Mouse (Mus musculus) NIH3T3 (cell line): ENCODE measurements around the gene Klf12.

ENCODE experiments used
- DNase-seq: peaks from one replicate; pipeline ENCODE4 v3.0.0-alpha.2; 2012; ENCODE audit warnings: low read depth

Klf12 gene

DNA sequence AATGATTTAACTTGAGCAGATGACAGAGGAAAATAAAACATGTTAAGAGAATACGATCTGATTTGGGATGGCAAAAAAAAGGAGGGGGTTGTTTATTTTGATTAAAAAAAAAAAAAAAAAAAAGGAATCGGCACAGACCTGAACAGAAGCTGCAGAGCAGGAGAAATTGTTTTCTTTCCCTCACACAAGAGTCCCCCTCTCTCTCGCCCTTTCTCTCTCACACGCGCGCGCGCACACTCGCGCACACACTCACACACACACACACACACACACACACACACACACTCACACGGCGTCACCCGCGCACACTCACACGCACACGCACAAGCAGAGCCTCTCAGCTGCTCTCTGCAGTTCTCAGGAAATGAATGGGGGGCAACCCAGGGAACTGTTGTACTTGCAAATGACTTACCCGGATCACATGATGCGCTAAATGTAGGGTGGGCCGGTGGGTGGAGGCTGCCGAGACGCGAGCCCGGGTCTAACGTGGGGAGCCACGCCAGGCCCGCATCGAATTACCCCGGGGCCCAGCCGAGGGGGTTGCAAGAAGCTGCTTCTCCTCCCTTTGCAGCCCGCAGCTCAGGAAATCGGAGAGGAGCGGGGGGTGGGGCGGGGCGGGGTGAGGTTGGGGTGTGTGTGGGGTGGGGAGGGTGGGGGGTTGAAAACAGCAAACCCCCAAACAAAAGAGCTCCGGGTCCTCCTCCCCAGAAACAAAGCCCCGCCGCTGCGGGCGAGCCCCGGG is at the start of gene Klf12:
TSS of gene Klf12 (minus strand) at position 561 of the 742 bp plus-strand sequence.
- DNase-seq: peak; percentile 80

DNA sequence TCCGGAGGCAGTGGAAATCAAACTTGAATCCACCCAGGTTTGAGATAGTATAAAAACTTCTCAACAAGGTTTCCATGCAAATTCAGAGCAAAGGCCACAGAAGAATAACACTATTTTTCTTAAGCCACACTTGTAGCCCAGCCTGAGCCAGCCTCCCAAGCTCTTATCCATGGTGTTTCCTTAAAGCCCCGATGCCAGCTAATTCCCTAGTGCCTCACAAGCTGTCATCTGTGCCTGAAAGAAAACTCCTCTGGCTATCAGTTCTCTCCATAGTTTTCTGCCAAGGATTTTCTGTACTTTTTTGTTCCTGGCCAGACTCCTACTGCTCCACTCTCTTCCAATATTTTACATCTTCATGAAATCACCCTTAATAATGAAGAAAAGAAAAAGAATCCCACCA is 48.9 kb upstream of the Klf12 start:
- no peak for DNase-seq

DNA sequence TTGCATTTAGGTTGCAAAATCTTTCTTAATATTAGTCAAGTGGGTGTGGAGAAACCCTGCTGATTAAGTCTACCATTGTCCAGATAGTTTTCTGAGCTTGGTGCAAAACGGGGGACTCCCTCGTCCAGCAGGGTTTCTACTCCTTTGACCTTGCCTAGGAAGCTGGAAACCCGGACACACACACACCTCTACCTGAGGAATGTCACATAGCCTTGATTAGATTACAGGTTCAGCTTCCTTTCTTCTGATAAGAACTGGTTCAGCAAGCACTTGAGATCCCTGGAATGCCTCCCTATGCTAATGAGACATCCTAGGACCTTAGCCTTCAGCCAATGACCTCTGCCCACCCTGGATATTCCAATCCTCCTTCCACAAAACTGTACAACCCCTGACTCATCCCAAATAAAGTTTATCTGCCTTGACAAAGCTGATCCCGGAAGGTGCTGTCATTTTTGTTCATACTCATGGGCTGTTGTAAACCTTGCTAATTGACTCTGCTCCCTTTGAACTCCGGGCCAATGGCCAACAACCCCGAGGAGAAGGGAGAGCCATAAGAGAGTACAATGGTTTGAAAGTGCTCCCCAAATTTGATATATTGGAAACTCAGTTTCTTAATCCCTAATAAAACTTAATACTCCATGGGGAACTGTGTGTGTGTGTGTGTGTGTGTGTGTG is 44.3 kb upstream of the Klf12 start:
- no peak for DNase-seq

DNA sequence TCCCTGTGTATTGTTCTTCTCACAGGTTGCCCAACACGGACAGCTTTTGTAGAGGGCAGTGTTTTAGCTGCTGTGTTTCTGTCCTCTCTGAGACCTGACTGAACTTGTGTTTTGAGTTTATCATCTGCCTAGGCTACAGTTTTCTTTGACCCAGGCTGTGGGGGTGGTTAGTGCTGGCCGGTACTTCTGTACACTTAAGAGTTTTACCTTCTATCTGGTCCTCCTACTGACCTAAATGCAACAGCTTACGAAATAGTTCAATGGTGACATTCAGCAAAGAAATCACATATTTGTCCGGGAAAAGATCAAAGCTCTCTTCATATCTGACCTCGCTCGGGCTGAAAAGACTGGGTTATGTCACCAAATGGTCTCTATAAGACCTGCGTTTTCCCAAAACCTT is 39.8 kb upstream of the Klf12 start:
- DNase-seq: no peak

DNA sequence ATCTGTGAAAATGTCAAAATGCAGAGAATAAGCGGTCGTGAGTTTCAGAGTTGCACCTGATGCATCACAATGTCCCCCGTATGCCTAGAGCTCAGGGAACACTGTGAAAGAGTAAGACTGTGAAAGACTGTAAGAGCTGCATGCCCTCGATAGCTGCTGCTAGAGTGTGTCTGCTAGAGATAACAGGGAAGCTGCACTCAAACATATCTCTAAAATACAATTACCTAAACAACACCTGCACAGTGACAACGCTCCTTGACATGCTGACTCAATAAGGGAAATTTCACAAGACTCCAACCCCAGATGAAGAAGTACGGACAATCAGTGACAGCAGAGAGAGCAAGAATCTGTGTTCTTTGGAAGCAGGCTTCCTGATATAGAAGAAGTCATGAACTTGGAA is 37.5 kb upstream of the Klf12 start:
- no peak for DNase-seq

DNA sequence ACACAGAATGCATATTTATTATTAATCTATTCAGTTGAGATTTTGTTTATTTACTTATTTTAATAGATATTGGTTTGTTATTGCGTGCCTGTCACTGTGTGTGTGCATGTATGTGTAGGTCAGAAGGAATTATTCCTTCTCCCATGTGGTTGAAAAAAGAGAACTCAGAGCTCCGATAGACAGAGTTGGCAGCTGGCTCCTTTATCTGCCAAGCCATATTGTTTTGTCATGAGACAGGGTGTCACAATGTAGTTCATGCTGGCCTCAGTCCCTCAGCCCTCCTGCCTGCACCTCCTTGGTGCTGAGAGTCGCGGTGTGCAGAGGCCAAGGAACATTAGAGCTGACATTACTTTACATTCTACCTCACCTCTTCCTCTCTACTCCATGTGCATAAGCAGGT is 32.3 kb upstream of the Klf12 start:
- no peak for DNase-seq

DNA sequence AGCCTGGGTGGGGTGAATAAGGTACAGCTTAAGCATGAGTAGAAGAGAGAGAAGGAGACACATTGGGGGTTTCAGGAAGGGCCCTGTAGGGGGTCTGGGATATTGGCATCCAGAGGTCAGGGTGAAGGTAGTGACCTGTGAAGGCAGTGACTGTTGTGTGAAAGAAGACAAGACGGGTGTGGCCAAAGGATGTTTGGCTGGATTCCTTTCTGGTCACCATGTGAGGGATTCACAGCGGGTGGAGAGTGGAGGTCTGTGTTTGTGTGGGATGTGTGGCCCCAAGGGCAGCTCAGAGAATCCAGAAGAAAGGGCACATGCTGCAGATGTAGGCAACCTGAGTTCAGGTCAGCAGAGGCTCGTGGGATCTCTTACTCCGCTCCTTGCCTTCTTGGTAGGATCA is 29.6 kb upstream of the Klf12 start:
- no peak for DNase-seq

DNA sequence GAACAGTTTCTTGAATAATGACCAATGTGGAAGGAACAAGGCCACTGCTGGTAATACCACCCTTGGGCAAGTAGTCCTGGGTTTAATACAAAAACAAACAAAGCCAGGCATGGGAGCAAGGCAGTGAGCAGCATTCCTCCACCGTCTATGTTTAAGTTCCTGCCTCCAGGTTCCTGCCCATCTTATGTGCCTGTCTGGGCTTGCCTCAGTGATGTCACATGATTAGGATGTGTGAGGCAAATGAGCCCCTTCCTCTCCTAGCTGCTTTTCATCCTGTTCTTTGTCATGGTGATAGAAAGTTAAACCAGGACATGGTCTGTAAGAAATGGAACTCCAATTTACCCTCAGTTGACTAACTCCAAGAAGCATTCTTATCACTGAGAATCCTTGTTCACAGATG is 16.4 kb upstream of the Klf12 start:
- no peak for DNase-seq

DNA sequence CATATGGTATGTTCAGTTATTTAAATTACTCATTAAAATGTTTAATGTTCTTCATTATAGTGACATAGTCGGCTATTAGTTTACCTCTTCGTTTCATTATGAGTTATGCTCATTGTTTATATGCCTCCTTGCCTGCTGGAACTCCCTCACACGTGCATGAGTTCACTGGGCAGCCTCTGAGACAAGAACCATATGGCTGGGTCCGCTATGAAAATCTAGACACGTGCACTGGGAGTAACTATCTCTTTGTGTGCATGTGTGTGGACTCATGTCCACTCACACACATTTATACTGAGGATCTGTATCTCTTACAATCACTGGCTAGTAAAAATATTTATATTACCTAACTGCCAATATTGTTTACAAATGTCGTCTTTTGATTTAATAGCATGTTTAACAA is 14.4 kb upstream of the Klf12 start:
- no peak for DNase-seq

DNA sequence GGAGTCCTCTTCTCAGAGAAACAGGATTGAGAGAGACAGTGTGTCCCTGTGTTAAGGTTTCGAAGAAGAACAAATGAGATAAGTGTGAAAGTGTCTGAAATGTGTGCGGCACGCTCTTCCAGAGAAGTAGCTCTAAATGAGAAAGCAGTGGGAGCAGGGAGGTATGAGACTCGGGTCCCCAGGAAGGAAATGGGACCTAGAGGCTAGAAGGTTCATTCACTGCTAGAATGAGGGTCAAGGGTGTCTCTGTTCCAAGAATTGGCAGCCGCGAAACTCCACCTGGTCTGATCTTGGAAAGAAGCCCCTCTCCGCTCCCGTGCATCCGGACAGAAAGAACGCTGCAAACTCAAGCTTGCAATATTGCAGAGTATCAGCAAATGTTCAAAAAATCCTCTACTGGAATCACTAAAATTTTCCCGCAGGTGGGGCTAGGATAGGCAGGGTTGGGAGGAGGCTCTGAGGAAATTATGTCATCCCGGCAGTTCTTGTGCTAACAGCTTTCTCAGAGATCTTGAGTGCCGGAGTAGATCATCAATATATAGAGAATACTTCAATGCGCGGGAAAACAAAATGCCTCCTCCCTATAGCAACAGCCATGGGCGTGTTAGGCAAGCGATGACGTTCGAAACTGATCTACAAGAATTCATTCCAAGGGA is 2.2 kb upstream of the Klf12 start:
- no peak for DNase-seq

DNA sequence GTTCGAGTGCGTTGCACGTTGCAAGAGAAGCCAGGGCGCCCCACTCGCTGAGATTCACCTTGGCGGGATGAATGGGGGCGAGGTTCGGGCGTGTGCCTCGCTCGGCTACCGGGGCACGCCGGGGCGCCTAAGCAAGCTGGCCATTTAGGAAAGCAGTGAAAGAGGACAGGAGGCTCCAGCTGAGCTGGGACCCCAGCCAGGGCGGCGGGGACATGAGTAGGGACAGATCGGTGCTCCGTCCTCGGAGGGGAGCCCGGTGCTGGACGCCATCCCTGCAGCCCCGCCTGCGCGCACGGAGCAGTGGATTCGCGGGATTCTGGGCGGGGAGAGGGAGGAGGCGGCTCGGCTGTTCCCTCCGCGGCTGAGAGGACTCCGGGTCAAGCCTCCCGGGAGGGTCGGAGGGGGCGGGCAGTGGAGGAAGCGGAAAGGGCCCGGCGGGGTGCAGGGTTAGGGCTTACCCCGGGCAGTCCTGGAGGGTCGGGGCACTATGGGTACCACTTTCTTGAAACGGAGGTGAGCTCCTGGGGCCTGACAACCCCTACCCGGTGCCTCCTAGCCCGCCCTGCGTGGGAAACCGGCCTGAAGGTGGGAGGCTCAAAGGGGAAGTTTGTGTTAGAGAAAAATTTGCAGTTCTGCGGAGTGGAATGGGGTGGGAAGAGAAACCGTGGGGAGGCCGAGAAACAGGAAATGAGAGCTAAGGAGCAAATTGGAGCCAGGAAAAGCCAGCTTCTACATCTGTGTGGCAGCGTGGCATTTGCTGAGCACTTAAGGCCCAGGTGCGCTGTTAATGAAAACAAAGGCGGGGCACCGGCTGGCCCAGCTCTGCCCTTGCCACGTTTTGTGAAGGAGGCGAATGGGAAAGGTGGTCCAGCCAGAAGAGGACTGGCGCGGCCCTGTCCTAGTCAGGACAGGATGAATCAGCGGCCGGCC is 1.4 kb upstream of the Klf12 start:
- no peak for DNase-seq

DNA sequence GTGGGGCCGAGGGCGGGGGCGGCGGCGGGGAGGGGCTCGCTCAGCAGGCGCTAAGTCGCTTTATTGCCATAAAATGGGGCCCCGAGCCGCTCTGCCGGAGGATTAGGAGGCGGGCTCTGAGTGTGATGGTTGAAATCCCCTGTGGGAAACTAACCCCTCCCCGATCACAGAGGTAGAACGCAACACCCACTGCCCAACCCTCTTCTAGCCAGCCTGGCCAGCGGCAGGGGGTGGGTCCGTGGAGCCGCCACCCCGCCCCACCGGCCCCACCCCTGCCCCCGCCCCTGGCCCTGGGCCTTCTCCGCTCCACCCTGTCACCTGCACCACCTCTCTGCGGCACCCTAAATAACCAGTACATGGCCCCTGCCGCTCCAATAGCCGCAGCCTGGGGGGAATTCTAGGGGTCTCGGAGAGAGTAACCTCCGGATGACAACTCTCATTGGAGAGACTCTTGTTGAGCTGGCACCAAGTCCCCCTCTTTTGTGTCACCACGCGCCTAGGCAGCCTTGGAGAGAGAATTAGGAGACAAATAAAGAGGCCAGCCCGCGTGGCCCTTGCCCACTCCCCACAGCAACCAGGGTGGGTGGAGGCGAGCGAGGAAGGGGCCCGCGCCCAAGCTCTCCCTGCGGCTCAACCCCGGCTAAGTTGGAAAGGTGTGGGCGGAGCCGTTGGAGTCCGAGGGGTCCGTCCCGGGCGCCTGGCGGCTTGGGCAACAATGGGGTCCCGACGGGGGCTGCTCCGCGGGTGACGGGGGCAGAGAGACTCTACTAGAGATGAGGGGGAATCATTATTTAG is 579 bp upstream of the Klf12 start:
- DNase-seq: peak; percentile 49

DNA sequence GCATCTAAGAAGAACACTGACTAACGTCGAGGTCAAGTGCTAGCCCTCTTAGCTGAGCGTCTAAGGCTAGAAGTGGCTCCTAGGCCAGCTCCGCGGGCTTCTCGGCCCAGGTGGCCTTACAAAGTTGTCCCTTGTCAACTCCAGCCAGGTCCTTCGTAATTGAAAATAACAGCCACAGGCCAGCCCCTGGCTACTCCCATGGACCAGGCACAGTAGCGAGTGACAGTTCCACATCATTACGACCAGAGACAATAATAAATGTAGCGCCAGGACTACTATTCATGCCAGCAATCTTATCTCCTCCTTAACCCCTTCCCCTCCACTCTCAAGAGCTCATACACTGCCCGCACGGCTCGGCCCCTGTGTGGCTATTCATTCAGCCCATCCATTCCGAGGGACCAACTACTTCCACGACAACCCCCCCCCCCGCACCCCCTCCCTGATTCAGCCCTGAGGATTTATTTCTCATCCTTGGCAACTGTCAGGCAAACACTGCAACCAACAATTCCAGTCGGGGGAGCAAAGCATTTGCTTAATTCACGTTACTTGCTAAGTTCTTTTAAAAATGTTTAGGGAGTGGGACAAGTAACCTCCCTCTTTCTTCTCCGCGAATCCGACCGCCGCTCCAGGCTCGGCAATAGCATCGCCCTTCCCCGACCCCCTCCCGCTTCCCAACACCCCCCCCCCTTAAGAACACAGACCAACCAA is 914 bp downstream of the Klf12 start:
- peak; percentile 39 for DNase-seq

DNA sequence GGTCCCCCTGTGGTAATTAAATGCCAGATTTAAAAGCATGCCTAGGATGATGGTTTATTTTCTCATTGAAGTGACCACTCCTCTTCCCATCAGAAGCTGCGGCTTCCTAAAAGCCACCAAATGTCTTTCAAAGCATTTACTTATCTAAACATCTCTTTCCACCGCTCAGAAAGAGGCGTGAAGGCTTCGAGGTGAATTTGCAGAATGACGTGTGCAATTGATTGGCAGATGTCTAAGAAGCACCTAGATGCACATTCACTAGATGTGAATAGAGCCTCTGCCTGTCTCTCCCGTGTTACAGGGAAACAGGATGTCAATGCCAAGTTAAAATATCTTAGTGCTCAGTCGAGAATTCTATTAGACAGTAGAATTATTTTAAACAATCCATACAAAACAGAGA is 1.8 kb downstream of the Klf12 start:
- no peak for DNase-seq

DNA sequence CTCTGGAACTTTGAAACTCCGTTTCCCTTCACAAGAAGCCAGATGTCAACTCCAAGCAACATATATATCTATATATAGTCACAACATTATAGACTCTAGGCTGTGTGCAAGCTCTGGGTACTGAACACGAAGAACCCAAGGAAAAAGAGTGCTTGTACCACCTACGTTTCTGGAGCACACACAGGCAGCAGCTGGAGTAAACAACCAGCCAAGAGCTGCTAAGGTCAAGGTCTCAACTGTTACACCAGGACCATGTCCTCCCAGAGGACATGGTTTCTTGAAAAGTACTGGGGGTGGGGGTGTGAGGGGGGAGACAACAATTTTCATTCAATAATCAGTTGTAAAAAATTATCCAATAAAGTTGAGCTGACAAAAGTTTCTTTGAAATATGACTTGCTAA is 2.7 kb downstream of the Klf12 start:
- no peak for DNase-seq

DNA sequence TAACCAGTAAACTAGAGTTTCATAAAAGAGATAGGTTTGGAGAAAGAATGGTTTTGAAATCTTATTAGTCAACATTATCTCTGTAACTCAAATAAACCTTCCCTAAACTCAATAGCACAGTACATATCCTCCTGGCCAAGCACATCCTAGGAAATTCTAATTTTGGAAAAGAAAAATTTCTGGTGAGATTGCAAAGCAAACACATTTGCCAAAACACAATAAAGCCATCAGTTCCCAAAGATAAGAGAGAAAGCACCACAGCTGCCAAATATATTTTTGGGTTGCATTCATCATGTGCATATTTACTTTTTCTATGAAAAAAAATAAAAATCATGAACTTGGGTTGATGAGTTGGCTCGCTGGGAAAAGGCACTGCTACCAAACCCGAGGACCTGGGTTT is 10.3 kb downstream of the Klf12 start:
- no peak for DNase-seq

DNA sequence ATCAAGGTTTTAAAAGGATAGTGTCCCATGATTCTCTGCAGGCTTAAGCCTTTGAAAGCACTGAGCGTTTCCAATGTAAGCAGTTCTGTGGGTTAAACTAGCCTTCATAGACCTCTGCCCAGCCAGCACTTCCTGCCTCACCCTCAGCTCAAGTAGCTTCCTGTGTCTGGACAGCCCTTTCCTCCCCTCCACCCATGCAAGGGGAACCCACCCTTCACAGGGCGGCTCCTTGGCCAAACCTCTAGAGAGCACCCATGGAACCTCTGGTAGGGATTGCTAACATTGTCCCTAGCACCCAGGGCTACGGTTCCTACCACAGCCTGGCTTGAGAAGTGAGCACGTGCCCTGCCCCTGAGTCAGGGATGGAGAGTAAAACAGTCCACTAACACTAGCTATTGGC is 23.9 kb downstream of the Klf12 start:
- no peak for DNase-seq

DNA sequence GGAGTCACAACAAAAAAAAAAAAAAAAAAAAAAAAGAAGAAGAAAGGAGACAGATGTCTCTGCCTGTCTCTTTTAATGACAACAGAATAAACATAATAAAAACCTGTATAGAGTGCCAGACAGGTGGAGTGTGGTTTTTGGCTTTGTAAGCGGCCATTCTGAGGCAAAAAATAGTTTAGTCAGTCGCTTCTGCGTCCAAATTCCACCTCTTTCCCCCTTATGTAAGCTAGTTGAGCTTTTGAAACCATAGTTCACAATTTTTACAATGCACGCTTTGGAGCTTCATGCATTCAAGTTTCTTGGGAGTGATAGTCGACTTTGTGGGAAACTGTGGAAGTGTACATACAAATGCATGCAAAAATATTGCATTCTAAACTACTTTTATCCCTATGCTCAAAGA is 41.4 kb downstream of the Klf12 start:
- DNase-seq: no peak

DNA sequence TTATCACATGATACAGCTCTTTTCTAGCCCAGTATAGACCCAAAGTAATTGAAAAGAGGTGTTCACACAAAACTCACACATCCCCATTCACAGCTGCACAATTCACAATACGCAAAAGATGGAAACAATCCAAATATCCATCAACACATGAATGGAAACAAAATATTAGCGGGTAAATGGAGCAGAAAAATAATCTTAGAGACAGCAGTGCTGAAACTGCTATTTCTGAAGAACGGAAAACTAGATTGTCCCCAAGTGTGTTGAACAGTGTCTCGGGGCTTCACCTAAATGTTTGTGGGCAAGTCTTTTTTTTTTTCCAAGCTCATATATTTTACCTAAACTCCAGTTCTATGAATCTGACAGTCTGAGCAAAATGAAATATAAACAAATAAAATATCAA is 44.6 kb downstream of the Klf12 start:
- no peak for DNase-seq

DNA sequence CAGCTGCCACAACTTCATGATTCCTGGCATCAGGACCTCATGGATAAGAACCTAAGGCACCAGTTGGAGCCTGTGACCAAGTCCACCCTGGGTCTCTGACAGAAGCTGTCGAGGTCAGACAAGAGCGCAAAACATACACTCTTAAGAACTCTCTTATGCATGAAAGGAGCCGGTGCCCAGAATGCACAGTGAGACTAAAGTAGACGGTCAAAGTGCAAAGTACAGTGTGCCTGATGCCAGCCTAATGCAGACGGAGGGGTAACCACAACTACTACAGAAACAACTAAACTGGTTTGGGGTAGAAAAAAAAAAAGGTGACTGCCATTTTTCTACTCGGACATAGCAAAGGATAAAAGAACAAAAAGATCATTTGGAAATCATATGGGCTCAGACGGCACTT is 47.7 kb downstream of the Klf12 start:
- DNase-seq: no peak

DNA sequence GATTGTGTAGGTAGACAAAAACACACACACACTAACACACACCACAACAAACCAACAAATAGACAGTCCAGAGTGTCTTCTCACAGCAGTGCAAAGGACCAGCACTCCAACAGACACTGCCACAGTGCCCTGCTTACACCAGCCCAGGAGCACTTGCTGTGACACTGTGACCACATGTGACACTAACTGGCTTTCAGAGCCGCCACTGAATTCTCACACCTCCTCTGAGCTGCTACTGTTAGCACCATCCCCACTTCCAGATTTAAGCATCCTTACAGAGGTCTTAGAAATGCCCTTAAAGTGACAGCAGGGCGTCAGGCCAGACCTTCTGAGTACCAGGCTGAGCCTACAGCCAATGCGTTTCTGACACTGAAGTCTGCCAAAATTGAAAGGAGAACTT is 48.7 kb downstream of the Klf12 start:
- no peak for DNase-seq
